Mouse (Mus musculus) intestine, embryonic 16.5 days (tissue): ENCODE measurements around the gene Zfp987. TPM values are rescaled to one million over a fixed set of nuclear protein-coding genes. Genes with fewer than 3 reads are reported as not detected.
"Not testable (repeated sequence)": the region's sequence is repeated elsewhere in the genome, so short reads cannot be mapped to it uniquely, and the experiment has no call there.

Experiments used
- ATAC-seq: fragments of 200-750 bp; cut with Nextera tagmentation; 2 replicates; pipeline ENCODE4 v1.8.0; 2017; ENCODE audit warnings: moderate TSS enrichment, moderate library complexity
- H3K27ac ChIP-seq: fragments of 300-500 bp; sonication (generic); 2 replicates; pipeline ENCODE4 v1.5.1; 2014; ENCODE audit warnings: mild to moderate bottlenecking, low read length
- H3K27me3 ChIP-seq: fragments of 300-500 bp; sonication (generic); replicated peaks from 2 replicates; pipeline ENCODE4 v1.6.1; 2014; ENCODE audit warnings: low read length, control low read depth, mixed read lengths; ENCODE audit not compliant: control insufficient read depth, insufficient read depth
- H3K36me3 ChIP-seq: fragments of 300-500 bp; sonication (generic); 2 replicates; pipeline ENCODE4 v1.6.1; 2014; ENCODE audit warnings: low read length, control low read depth; ENCODE audit not compliant: control insufficient read depth, insufficient read depth
- H3K4me1 ChIP-seq: fragments of 300-500 bp; sonication (generic); 2 replicates; pipeline ENCODE4 v1.6.1; 2014; ENCODE audit warnings: low read length, control low read depth, mixed read lengths; ENCODE audit not compliant: control insufficient read depth, insufficient read depth
- H3K4me2 ChIP-seq: fragments of 300-500 bp; sonication (generic); 2 replicates; pipeline ENCODE4 v1.6.1; 2014; ENCODE audit warnings: low read depth, low read length, control low read depth
- H3K4me3 ChIP-seq: fragments of 300-500 bp; sonication (generic); 2 replicates; pipeline ENCODE4 v1.5.1; 2014; ENCODE audit warnings: mild to moderate bottlenecking, low read length
- H3K9ac ChIP-seq: fragments of 300-500 bp; sonication (generic); 2 replicates; pipeline ENCODE4 v1.6.1; 2014; ENCODE audit warnings: low read depth, low read length
- H3K9me3 ChIP-seq: fragments of 300-500 bp; sonication (generic); 2 replicates; pipeline ENCODE4 v1.6.1; 2016; ENCODE audit warnings: low read length, control low read depth; ENCODE audit not compliant: control insufficient read depth
- WGBS: fragments of 180-500 bp; shearing (Covaris S2); extraction: QIAGEN DNeasy Blood & Tissue Kit; methylation state at CpG from one replicate; pipeline ENCODE4 v1.1.7; 2014; 5-methylcytosine and 5-hydroxymethylcytosine counted together
- polyA plus RNA-seq: library from polyadenylated mRNA; unstranded; fragments of >200 nt; fragmentation: Nextera tagmentation; extraction: Ambion mirVana; gene quantifications from 2 replicates; pipeline ENCODE4 v1.2.1, GENCODE M21; 2015

The Zfp987 gene
- polyA plus RNA-seq = 0.38 and 0.64 TPM in 2 replicates

DNA sequence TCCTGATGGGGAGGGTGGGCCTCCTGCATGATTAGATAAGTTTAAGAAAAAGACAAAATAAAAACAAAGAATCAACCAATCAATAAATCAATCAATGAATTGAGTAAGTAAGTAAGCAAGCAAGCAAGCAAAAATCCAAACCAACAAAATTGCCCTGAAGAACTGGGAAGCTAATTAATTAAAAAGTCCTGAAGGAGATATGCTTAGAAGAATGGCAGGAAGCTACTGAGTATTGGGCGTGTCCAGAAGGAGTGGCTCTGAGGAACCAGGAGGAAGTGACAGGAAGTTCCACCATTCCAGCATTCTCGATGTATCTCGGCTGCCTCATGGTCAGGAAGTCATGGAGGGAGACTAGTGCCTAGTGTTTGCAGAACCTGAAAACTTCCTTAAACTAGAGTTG is at the start of gene Zfp987:
Gene Zfp987 (plus strand): TSS at position 301 of the 400 bp plus-strand sequence.
- WGBS = 91% methylated on average over 2 of the region's 3 CpGs

DNA sequence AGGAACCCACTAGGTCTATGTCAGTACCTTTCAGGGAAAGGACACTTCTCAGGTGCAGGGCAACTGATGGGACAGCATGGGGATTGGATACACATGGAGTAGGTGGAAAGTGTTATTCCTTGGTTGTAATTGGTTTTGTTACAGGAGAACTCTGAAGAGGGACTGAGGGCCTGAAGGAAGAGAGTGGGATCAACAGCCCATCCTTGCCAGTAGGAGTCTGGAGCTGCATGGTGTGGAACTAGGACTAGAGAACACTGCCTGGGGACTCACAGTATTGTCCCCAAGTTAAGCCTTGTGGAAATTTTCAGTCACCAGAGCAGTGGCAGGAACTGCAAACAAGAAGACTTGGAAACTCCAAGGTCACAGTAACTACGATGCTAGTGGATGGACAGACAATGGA is 44.6 kb upstream of the Zfp987 start:
- 80% methylated on average over 1 of the region's 1 CpGs for WGBS
- not testable (repeated sequence) for H3K9me3 ChIP-seq, H3K4me1 ChIP-seq, H3K4me2 ChIP-seq, ATAC-seq, H3K36me3 ChIP-seq, H3K4me3 ChIP-seq, H3K27ac ChIP-seq, H3K27me3 ChIP-seq, H3K9ac ChIP-seq

More for the DNA sequence above, at the start of gene Zfp987:
- H3K27me3 ChIP-seq, H3K4me1 ChIP-seq, H3K36me3 ChIP-seq, H3K4me2 ChIP-seq, ATAC-seq, H3K27ac ChIP-seq, H3K4me3 ChIP-seq, H3K9me3 ChIP-seq, H3K9ac ChIP-seq: not testable (repeated sequence)

DNA sequence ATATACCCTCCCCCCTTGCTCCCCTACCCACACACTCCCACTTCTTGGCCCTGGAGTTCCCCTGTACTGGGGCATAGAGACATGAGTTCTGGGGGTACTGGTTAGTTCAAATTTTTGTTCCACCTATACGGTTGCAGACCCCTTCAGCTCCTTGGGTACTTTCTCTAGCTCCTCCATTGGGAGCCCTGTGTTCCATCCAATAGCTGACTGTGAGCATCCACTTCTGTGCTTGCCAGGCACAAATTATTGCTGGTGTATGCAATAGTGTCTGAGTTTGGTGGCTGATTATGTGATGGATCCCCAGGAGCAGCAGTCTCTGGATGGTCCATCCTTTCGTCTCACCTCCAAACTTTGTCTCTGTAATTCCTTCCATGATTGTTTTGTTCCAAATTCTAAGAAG is 43.7 kb upstream of the Zfp987 start:
- H3K9me3 ChIP-seq = not testable (repeated sequence)
- 81% methylated on average over 2 of the region's 2 CpGs for WGBS

GRCm38 (mm10) chr4:146055335-146055734 is 41.8 kb upstream of the Zfp987 start:
- Histone ChIP-seq H3K4me1 (no peaks in the 10 kb centered on the region), H3K27ac (no peak overlapping the region), H3K27me3 (no peaks in the 10 kb centered on the region), H3K36me3 (no peaks in the 10 kb centered on the region), H3K4me3 (no peak overlapping the region), H3K4me2 (no peak overlapping the region), H3K9me3 (peaks cover 7% of the 10 kb centered on the region), H3K9ac (no peak overlapping the region)
- 74% methylated on average over 2 of the region's 2 CpGs for WGBS
- no peak for ATAC-seq

More for the DNA sequence above, 43.7 kb upstream of the Zfp987 start:
- H3K27ac ChIP-seq, H3K27me3 ChIP-seq, H3K4me2 ChIP-seq, ATAC-seq, H3K4me1 ChIP-seq, H3K9ac ChIP-seq, H3K36me3 ChIP-seq, H3K4me3 ChIP-seq: not testable (repeated sequence)

- WGBS = 92% methylated on average over 12 of the region's 12 CpGs
Observed at GRCm38 (mm10) chr4:146058646-146059045, 38.5 kb upstream of the Zfp987 start.

DNA sequence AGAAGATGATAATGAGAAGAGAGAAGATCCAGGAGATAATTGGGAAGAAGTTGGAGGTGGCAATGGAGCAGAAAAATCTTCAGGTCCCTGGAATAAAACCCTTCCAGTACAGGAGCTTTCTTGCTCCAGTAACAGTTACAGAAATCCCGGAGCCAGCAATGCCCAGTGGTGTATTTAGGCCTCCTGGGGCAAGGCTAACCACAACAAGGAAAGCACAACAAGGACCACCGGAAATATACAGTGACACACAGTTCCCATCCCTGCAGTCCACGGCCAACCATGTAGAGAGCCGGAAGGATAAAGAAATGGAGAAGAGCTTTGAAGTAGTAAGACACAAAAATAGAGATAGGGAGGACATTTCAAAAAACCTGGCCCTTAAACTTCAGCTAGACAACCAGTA is 38.0 kb upstream of the Zfp987 start:
- 89% methylated on average over 4 of the region's 4 CpGs for WGBS
- ATAC-seq, H3K4me2 ChIP-seq: not testable (repeated sequence)

More at GRCm38 (mm10) chr4:146058646-146059045, 38.5 kb upstream of the Zfp987 start:
- ATAC-seq, H3K36me3 ChIP-seq, H3K4me2 ChIP-seq, H3K27ac ChIP-seq, H3K9ac ChIP-seq, H3K4me1 ChIP-seq, H3K27me3 ChIP-seq, H3K9me3 ChIP-seq, H3K4me3 ChIP-seq: not testable (repeated sequence)

DNA sequence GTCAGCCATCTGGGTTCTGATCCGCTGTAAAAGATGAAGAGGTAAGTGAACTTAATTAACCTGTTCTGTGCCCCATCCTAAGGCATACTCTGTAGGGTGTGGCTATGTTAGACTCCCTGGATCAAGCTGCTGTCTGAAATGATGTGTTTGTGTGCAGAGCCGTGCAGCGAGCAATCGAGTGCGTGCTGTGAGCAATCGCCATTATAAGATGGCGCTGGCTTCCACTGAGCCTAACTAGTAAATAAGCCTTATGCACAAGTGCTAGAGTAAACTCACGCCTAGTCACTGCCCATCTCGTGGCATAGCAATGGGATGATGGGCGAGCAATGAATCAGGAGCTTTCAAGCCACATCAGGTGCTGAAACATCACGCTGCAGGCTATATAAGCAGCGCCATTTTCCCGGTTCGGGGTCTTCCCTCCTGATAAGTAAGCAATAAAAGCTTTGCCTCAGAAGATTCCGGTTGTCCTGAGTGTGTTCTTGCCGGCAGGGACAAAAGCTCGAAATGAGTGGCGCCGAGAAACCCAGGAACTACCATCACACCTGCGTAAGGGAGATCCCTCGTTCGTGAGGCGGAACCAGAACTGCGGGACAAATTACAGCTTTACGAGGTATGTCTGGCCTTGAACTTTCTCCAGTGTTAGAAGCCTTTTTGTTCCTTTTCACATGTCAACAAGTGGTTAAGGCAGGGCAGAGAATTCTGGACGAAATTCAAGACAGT is 37.0 kb upstream of the Zfp987 start:
- not testable (repeated sequence) for ATAC-seq, H3K27ac ChIP-seq, H3K9me3 ChIP-seq, H3K9ac ChIP-seq, H3K4me1 ChIP-seq, H3K27me3 ChIP-seq, H3K4me3 ChIP-seq, H3K4me2 ChIP-seq, H3K36me3 ChIP-seq
- WGBS = 94% methylated on average over 25 of the region's 26 CpGs

More for the DNA sequence above, 38.0 kb upstream of the Zfp987 start:
- H3K4me3 ChIP-seq, H3K36me3 ChIP-seq, H3K27ac ChIP-seq, H3K4me1 ChIP-seq, H3K27me3 ChIP-seq, H3K9me3 ChIP-seq, H3K9ac ChIP-seq: not testable (repeated sequence)

DNA sequence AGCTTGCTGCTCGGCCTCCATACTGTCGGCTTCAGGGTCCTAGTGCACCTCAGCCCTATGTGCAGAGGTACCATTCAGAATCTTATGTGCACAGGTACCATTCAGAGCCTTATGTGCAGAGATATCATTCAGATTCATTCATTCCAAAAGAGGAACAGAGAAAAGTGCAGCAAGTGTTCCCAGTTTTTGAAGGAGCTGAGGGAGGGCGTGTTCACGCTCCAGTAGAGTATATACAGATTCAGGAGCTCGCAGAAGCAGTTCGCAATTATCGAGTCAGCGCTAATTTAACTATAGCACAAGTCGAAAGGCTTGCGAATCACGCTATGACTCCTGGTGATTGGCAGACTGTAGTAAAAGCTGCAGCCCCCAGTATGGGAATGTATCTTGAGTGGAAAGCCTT is 36.0 kb upstream of the Zfp987 start:
- WGBS = 93% methylated on average over 10 of the region's 11 CpGs
- H3K9ac ChIP-seq, ATAC-seq, H3K9me3 ChIP-seq, H3K27ac ChIP-seq, H3K27me3 ChIP-seq, H3K4me2 ChIP-seq, H3K36me3 ChIP-seq, H3K4me3 ChIP-seq, H3K4me1 ChIP-seq: not testable (repeated sequence)

GRCm38 (mm10) chr4:146062021-146062420 is 35.1 kb upstream of the Zfp987 start:
- H3K4me3 ChIP-seq, H3K27me3 ChIP-seq, H3K9ac ChIP-seq, H3K4me1 ChIP-seq, H3K9me3 ChIP-seq, H3K27ac ChIP-seq, ATAC-seq, H3K36me3 ChIP-seq, H3K4me2 ChIP-seq: not testable (repeated sequence)
- WGBS = 93% methylated on average over 12 of the region's 12 CpGs

GRCm38 (mm10) chr4:146063001-146063400 is 34.1 kb upstream of the Zfp987 start:
- not testable (repeated sequence) for H3K4me3 ChIP-seq, H3K36me3 ChIP-seq, H3K9ac ChIP-seq, H3K4me2 ChIP-seq, H3K4me1 ChIP-seq, H3K27me3 ChIP-seq, H3K27ac ChIP-seq, ATAC-seq
- peaks cover 16% of the 10 kb centered on the region for H3K9me3 ChIP-seq
- 75% methylated on average over 6 of the region's 6 CpGs for WGBS
